Comparison of ENCODE assay signal across 20 mouse cellular contexts in the genomic region with DNA sequence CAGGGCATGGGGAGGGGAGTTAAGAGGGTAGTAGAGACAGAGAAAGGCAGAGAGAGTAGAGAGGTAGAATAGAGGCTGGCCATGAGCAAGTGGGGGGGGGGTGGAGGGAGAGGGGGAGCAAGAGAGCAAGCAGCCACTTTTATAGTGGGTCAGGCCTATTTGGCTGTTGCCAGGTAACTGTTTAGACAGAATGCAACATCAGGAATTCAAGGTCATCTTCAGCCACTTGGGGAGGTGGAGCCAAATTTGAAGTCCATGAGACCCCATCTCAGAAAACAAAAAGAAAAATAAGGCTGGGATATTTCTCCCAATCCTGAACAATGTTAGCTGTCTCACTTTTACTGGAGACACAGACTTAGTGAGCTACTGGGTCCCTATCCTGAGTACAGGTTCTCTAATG.
"Had no signal": no experiment of that assay in that cellular context is flagged by ENCODE, and none has a peak within 500 bp of the region (broad histone marks: within the 10 kb centered on the region; RNA-seq: fewer than 3 reads in every experiment).

No protein-coding gene starts in this region.

- H3K27me3 ChIP-seq: limb, embryonic 13.5 days; lung, embryonic 15.5 days; neural tube, embryonic 15.5 days; stomach, embryonic 15.5 days had no signal

- H3K4me2 ChIP-seq: liver, embryonic 12.5 days; liver, embryonic 15.5 days; lung, embryonic 15.5 days; midbrain, embryonic 11.5 days; neural tube, embryonic 15.5 days; stomach, embryonic 15.5 days had no signal

- H3K4me1 ChIP-seq: liver, embryonic 15.5 days; stomach, embryonic 15.5 days had no signal

- H3K4me3 ChIP-seq: limb, embryonic 13.5 days; liver, embryonic 12.5 days; liver, embryonic 15.5 days; lung, embryonic 15.5 days; neural tube, embryonic 12.5 days; neural tube, embryonic 15.5 days; stomach, embryonic 15.5 days had no signal

- ATAC-seq: liver, embryonic 12.5 days had no signal

- DNase-seq: kidney, postnatal 14 days; kidney, postnatal 4 days; liver; lung, adult 18-20 months; lung, postnatal 10 days; lung, postnatal 36 days; midbrain, embryonic 14.5 days; right cerebral cortex, adult 18-20 months; right cerebral cortex, postnatal 14 days; right cerebral cortex, postnatal 4 days; thymus, postnatal 36 days had no signal

- H3K36me3 ChIP-seq: limb, embryonic 10.5 days; limb, embryonic 13.5 days; liver, embryonic 12.5 days; liver, embryonic 15.5 days; lung, embryonic 15.5 days; neural tube, embryonic 12.5 days; neural tube, embryonic 15.5 days; stomach, embryonic 15.5 days had no signal

- H3K27ac ChIP-seq: limb, embryonic 13.5 days; liver, embryonic 12.5 days; liver, embryonic 15.5 days; lung, embryonic 15.5 days; neural tube, embryonic 12.5 days; neural tube, embryonic 15.5 days; stomach, embryonic 15.5 days had no signal

- H3K9me3 ChIP-seq: limb, embryonic 10.5 days; limb, embryonic 13.5 days; liver, embryonic 12.5 days; liver, embryonic 15.5 days; lung, embryonic 15.5 days; neural tube, embryonic 12.5 days; neural tube, embryonic 15.5 days; stomach, embryonic 15.5 days had no signal

- H3K9ac ChIP-seq: limb, embryonic 13.5 days; liver, embryonic 12.5 days; liver, embryonic 15.5 days; lung, embryonic 15.5 days; neural tube, embryonic 12.5 days; neural tube, embryonic 15.5 days; stomach, embryonic 15.5 days had no signal
